Mouse (Mus musculus): ENCODE results near the gene Peg3.

- TF ChIP-seq CTCF (IDR thresholded peaks at IDR 0.05; ENCODE audit: low read depth) (no peak), EP300 (IDR thresholded peaks at IDR 0.05; ENCODE audit: low read depth) (no peak)
These were observed 22.7 kb downstream of the Peg3 start for GRCm38 (mm10) chr7:6707416-6708015.
